Mouse (Mus musculus): ENCODE measurements around the gene Lnx1.

Gene Lnx1

GRCm38 (mm10) chr5:74694390-74694801 is 8.3 kb downstream of the Lnx1 start:
- no peak for DNase-seq

- DNase-seq: no peak
Measured at GRCm38 (mm10) chr5:74693836-74694235, 8.9 kb downstream of the Lnx1 start.

GRCm38 (mm10) chr5:74692411-74693090 is 10.2 kb downstream of the Lnx1 start:
- DNase-seq: no peak

GRCm38 (mm10) chr5:74688822-74689221 is 13.9 kb downstream of the Lnx1 start:
- DNase-seq: no peak

GRCm38 (mm10) chr5:74684944-74685343 is 17.8 kb downstream of the Lnx1 start:
- DNase-seq: no peak

- DNase-seq: no peak
Measured at GRCm38 (mm10) chr5:74683832-74684231, 18.9 kb downstream of the Lnx1 start.

GRCm38 (mm10) chr5:74682735-74683134 is 20.0 kb downstream of the Lnx1 start:
- no peak for DNase-seq

- no peak for DNase-seq
Measured at GRCm38 (mm10) chr5:74679631-74680030, 23.1 kb downstream of the Lnx1 start.

- no peak for DNase-seq
Measured at GRCm38 (mm10) chr5:74678693-74679092, 24.0 kb downstream of the Lnx1 start.

GRCm38 (mm10) chr5:74677399-74678338 is 25.0 kb downstream of the Lnx1 start:
- DNase-seq: peak; percentile 67

- DNase-seq: no peak
Measured at GRCm38 (mm10) chr5:74672556-74672955, 30.2 kb downstream of the Lnx1 start.

GRCm38 (mm10) chr5:74670877-74671276 is 31.8 kb downstream of the Lnx1 start:
- no peak for DNase-seq

- no peak for DNase-seq
Measured at GRCm38 (mm10) chr5:74669925-74670324, 32.8 kb downstream of the Lnx1 start.

GRCm38 (mm10) chr5:74668956-74669355 is 33.8 kb downstream of the Lnx1 start:
- DNase-seq: no peak

GRCm38 (mm10) chr5:74662618-74663017 is 40.1 kb downstream of the Lnx1 start:
- DNase-seq: no peak

GRCm38 (mm10) chr5:74661734-74662560 is 40.8 kb downstream of the Lnx1 start:
- DNase-seq: no peak

GRCm38 (mm10) chr5:74659856-74660255 is 42.9 kb downstream of the Lnx1 start:
- DNase-seq: no peak

- no peak for DNase-seq
Measured at GRCm38 (mm10) chr5:74659281-74659680, 43.4 kb downstream of the Lnx1 start.

- no peak for DNase-seq
Measured at GRCm38 (mm10) chr5:74657930-74658329, 44.8 kb downstream of the Lnx1 start.

- DNase-seq: no peak
Measured at GRCm38 (mm10) chr5:74656410-74656809, 46.3 kb downstream of the Lnx1 start.

- DNase-seq: no peak
Measured at GRCm38 (mm10) chr5:74654527-74654926, 48.2 kb downstream of the Lnx1 start.

GRCm38 (mm10) chr5:74653766-74654165 is 48.9 kb downstream of the Lnx1 start:
- DNase-seq: no peak

- no peak for DNase-seq
Measured at GRCm38 (mm10) chr5:74649122-74649521, 53.6 kb downstream of the Lnx1 start.
